Mouse (Mus musculus): Measurements from ENCODE around the gene Klrd1.
"Not testable (repeated sequence)": the region's sequence is repeated elsewhere in the genome, so short reads cannot be mapped to it uniquely, and the experiment has no call there.

The Klrd1 gene

GRCm38 (mm10) chr6:129591508-129591907 lies at the start of gene Klrd1:
Gene Klrd1 (plus strand): TSS chr6:129591782.
- no peak for DNase-seq

- no peak for DNase-seq
Measured at GRCm38 (mm10) chr6:129541931-129542330, 49.7 kb upstream of the Klrd1 start.

DNA sequence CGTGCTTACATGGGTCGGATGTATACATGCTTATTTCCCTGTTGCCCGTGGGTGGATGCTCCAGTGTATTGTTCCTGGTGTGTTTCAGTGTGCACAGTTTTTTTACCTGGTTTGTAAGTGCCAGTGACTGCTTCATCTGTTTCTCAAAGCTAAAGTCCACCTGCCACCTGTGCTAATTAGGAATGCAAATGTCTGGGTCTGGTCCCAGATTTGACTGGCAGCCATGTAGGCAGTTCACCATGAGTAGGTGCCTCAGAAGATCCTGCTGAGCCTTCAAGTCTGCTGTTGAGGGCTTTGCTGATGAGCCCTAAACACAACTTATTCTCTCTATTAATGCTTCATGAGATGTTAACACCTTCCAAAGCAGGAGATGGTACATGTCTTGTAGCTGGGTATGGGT lies 49.0 kb upstream of the Klrd1 start:
- DNase-seq = no peak

GRCm38 (mm10) chr6:129543709-129544606 lies 47.6 kb upstream of the Klrd1 start:
- DNase-seq = peak; percentile 73

GRCm38 (mm10) chr6:129547277-129547676 lies 44.3 kb upstream of the Klrd1 start:
- no peak for DNase-seq

GRCm38 (mm10) chr6:129548009-129548408 lies 43.6 kb upstream of the Klrd1 start:
- DNase-seq = no peak

DNA sequence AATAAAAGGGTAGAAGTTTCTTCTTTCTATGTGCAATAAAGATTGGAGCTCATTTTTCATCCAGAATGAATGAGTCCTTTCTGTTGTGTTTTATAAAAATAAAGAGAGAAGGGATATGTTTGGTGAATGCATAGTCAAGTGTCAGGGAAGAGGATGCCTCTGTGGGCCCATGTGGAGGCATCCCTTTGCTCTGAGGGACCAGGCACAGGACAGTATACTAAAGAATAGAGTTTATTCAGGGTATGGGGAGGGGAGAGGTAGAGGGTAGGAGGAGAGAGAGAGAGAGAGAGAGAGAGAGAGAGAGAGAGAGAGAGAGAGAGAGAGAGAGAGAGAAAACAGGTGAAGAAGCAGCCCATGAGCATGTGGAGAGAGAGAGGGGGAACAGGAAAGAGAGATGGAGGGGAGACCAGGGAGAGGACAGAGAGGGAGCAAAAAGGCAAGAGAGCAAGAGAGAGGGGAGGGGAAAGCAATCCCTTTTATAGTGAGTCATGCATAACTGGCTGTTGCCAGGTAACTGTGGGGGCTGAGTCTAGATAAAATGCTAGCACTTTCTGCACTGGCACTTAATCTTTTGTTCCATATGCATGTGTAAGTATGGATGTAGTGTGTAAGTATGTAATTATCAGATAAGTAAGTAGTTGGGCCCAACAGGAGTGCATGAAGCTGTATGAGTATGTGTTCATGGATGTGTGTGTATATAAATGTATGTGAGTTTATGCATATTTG lies 34.1 kb upstream of the Klrd1 start:
- no peak for DNase-seq

GRCm38 (mm10) chr6:129558946-129559640 lies 32.5 kb upstream of the Klrd1 start:
- peak; percentile 79 for DNase-seq

GRCm38 (mm10) chr6:129559641-129560027 lies 31.9 kb upstream of the Klrd1 start:
- no peak for DNase-seq

GRCm38 (mm10) chr6:129565257-129565656 lies 26.3 kb upstream of the Klrd1 start:
- no peak for DNase-seq

DNA sequence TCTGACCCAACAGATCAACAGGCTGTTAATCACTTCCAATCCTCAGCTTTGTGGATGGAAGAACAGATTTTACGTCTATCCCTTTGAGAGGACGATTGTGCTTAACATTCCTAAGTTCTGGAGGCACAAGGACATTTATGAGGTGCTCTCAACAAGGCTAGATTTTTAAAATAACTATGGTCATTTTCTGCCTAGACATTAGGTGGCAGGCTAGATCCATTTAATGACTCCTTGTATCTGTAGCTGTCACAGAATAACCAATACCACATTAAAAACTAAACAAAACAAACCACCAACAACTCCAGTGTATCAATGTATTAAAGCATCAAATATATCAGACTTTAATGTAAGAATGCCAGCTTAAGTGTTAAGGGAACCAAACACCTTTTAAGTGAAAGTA lies 16.3 kb upstream of the Klrd1 start:
- no peak for DNase-seq

DNA sequence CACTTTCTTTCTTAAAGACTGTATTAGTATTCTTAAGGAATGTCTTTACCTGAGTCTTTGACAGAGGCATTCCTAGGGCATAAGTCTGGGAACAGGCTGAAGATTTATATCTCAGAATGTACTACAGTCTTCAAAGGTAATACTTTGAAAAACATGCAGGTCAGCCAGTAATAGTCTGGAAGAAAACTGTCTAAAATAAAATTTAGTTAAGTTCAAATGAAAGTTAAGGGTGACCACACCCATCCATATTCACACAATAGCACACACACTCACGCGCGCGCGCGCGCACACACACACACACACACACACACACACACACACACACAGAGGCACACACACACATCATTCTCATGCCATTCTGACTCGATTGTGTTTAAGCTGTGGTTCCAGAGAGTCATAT lies 14.0 kb upstream of the Klrd1 start, which contains the start of gene Klre1:
Gene Klre1, plus strand, starts transcription at position 301 of the 400 bp plus-strand sequence.
- DNase-seq = no peak

- no peak for DNase-seq
Measured at GRCm38 (mm10) chr6:129581274-129581673, 10.3 kb upstream of the Klrd1 start.

- DNase-seq = no peak
Measured at GRCm38 (mm10) chr6:129581896-129582295, 9.7 kb upstream of the Klrd1 start.

DNA sequence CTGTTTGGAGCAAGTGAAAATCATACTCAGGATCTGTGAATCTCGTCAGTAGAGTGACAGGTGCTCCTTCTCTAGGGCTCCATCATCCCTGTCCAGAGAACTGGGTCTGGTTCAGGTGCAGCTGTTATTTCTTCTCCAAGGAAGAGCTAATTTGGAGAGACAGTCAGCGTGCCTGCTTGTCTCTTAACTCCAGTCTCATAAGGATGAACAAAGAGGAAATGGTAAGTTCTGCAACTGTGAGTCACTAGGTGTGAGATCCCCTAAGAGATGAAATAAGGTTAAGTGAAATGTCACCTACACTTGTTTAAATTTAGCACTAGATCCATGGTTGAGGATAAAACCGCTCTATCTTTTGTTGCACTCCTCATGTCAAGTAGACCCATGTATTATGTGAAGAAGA lies 8.6 kb upstream of the Klrd1 start:
- no peak for DNase-seq

DNA sequence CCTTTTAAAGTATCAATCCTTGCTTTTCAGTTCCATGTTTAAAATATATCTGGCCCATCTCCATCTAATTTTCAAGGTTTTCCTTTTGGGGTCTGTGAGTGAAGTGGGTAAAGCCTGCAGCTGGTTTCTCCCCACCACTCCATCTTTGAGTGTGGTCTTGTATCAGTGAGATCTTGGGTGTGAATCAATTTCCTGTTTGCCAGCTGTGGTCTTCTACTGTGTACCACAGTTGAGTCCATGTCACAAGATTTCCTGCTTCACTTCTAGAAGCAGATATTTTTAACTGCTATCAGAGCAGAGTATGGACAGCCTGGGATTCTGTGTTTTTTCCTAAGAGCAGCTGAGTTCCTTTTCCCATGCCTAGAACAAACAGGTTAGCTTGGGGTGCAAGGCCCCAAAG lies 16.8 kb downstream of the Klrd1 start:
- DNase-seq = no peak

- no peak for DNase-seq
Measured at GRCm38 (mm10) chr6:129623735-129624134, 32.2 kb downstream of the Klrd1 start, which contains the start of gene Klrk1. Gene Klrk1 (minus strand): TSS chr6:129623864.

DNA sequence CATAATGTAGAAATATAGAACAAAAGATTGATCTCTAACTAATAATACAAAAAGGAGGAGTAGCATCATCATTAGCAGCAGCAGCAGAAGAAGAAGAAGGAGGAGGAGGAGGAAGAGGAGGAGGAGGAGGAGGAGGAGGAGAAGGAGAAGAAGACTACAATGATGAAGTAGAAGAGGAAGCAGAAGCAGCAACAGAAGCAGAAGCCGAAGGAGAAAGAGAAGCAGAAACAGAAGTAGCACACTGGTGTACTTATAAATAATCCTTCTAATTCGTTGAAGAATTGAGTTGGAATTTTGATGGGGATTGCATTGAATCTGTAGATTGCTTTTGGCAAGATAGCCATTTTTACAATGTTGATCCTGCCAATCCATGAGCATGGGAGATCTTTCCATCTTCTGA lies 39.5 kb downstream of the Klrd1 start:
- not testable (repeated sequence) for DNase-seq

GRCm38 (mm10) chr6:129643237-129643636 lies 51.7 kb downstream of the Klrd1 start, which contains the start of gene Klrc3:
Gene Klrc3 (minus strand): TSS chr6:129643337.
- not testable (repeated sequence) for DNase-seq

DNA sequence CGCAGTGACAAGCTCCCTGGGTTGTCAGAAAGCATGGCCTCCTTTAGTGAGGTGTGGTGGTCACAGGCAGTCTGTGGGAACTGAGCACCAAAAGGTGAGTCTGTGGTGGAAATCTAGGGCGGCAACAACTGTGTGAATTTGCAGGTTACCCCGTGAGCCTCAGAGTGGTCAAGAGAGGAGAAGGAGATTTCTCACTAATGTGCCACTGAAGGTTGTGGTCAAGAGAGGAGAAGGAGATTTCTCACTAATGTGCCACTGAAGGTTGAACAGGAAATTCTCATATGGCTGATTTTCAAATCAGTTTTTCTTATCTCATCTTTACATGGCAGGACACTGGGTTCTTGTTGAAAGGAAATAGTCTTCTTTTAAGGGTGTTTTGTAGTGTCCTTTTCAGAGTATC lies 52.5 kb downstream of the Klrd1 start:
- DNase-seq = not testable (repeated sequence)

Measured in lung, postnatal 10 days (tissue).